Mouse (Mus musculus): ENCODE results near the gene Myo5a. TPM values are rescaled to one million over a fixed set of nuclear protein-coding genes. Genes with fewer than 3 reads are reported as not detected.

The Myo5a gene
- polyA plus RNA-seq, 1 experiment from 2014 or later, result 26.1 TPM

DNA sequence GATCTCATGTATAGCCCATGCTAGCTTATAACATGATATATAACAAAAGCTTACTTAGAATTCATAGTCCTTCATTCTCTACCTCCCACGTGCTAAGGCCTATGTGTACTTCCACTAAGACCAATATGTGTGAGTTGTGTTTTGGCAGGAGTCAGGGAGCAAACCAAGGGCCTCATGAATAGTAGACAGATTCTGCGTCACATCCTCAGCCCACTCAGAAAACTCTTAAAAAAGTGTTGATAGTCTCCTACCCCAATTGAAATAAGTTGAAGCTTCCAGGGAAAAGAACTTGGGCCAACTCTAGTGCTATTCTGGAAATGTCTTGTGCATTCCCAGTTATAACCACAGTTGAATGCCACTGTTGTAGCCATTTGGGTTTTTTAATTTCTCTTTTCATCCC is 131.2 kb downstream of the Myo5a start:
- Histone ChIP-seq H3K36me3 (ENCODE audit: control insufficient read depth, insufficient read depth, low read length) (peaks cover 30% of the 10 kb centered on the region), H3K9me3 (replicated peaks; ENCODE audit: control insufficient read depth, low read length, poor library complexity, severe bottlenecking) (no peaks in the 10 kb centered on the region), H3K9ac (ENCODE audit: low read depth, low read length) (no peak overlapping the region), H3K4me3 (ENCODE audit: low read depth, low read length) (no peak overlapping the region), H3K4me1 (ENCODE audit: control insufficient read depth, insufficient read depth, low read length) (no peaks in the 10 kb centered on the region), H3K27ac (ENCODE audit: low read length) (no peak overlapping the region), H3K4me2 (ENCODE audit: low read length) (no peak overlapping the region), H3K27me3 (ENCODE audit: control insufficient read depth, insufficient read depth, low read depth, low read length) (no peaks in the 10 kb centered on the region)
- 97% methylated on average over 2 of the region's 2 CpGs for WGBS
- ATAC-seq, result no peak

DNA sequence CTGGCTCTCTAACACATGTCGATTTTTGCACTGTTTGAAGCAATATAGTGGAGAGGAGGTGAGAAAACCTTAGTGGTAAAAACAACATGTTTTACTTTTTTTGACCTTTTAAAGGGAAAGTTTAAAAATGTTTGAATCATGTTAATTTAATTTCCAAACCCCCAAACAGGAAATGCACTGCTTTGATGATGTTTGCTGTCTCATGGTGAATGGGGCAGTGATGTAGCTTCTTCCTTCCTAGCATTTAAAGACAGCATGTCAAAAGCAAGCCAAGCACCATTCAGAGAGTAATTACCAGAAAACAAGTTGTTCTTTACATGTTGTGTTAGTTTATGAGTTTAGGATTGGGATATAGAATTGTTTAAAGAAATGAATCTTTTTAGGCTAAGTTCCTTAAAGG is 138.4 kb downstream of the Myo5a start:
- Histone ChIP-seq H3K4me2 (ENCODE audit: low read length) (no peak overlapping the region), H3K4me3 (ENCODE audit: low read depth, low read length) (no peak overlapping the region), H3K27me3 (ENCODE audit: control insufficient read depth, insufficient read depth, low read depth, low read length) (no peaks in the 10 kb centered on the region), H3K4me1 (ENCODE audit: control insufficient read depth, insufficient read depth, low read length) (no peaks in the 10 kb centered on the region), H3K27ac (ENCODE audit: low read length) (no peak overlapping the region), H3K9ac (ENCODE audit: low read depth, low read length) (no peak overlapping the region), H3K9me3 (replicated peaks; ENCODE audit: control insufficient read depth, low read length, poor library complexity, severe bottlenecking) (no peaks in the 10 kb centered on the region), H3K36me3 (ENCODE audit: control insufficient read depth, insufficient read depth, low read length) (peaks cover 13% of the 10 kb centered on the region)
- no peak for ATAC-seq
- WGBS, result 76% methylated on average over 1 of the region's 1 CpGs

DNA sequence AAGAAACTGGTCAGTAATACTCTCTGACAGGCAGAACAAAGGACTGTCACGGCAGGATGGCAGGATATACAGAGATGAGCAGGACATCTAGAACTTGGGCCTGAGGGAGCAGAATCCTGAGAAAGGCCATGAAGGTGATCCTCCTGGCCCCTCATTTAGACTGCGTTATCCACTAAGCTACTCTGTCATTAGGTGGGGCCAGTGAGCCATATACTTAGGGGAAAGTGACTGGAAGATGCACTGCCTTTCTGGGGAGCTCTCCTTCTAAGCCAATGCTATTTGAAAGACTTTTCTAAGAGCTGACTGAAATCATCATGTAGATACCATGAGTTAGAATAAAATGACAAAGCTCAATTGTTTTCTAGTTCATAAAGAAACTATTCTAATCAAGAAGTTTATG is 139.5 kb downstream of the Myo5a start:
- Histone ChIP-seq H3K9me3 (replicated peaks; ENCODE audit: control insufficient read depth, low read length, poor library complexity, severe bottlenecking) (no peaks in the 10 kb centered on the region), H3K4me3 (ENCODE audit: low read depth, low read length) (no peak overlapping the region), H3K4me1 (ENCODE audit: control insufficient read depth, insufficient read depth, low read length) (no peaks in the 10 kb centered on the region), H3K27me3 (ENCODE audit: control insufficient read depth, insufficient read depth, low read depth, low read length) (no peaks in the 10 kb centered on the region), H3K9ac (ENCODE audit: low read depth, low read length) (no peak overlapping the region), H3K4me2 (ENCODE audit: low read length) (no peak overlapping the region), H3K36me3 (ENCODE audit: control insufficient read depth, insufficient read depth, low read length) (peaks cover 15% of the 10 kb centered on the region), H3K27ac (ENCODE audit: low read length) (no peak overlapping the region)
- no peak for ATAC-seq
- WGBS, result 67% methylated on average over 2 of the region's 2 CpGs

DNA sequence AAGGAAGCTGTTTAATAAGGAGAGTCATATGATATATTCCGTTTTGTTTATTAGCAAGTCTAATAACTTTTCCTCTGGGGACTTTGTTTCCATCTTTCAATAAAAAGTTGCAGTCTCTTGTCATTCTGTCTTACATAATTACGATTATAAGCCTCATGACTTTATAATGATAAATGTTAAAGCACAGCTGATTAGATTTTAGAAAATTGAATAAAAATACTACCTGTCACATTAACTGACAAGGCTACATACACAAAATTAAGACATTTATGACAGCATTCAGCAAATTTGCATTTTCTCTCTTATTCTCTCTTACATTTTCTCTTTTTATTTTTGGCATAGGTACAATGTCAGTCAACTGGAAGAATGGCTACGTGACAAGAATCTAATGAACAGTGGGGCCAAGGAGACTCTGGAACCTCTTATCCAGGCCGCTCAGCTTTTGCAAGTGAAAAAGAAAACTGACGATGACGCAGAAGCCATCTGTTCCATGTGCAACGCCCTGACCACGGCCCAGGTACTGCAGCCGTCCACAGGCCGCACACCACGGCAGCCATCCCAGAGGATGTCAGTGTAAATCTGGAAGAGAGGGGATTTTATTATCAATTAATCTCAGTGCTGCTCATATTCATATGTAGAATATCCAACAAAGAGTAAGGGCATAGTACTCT is 144.1 kb downstream of the Myo5a start:
- ATAC-seq, result no peak
- H3K9me3 ChIP-seq (replicated peaks; ENCODE audit: control insufficient read depth, low read length, poor library complexity, severe bottlenecking), result no peaks in the 10 kb centered on the region
- no peak overlapping the region for H3K9ac ChIP-seq (ENCODE audit: low read depth, low read length)
- 79% methylated on average over 11 of the region's 11 CpGs for WGBS
- H3K27me3 ChIP-seq (ENCODE audit: control insufficient read depth, insufficient read depth, low read depth, low read length), result no peaks in the 10 kb centered on the region
- peaks cover 22% of the 10 kb centered on the region for H3K36me3 ChIP-seq (ENCODE audit: control insufficient read depth, insufficient read depth, low read length)
- no peak overlapping the region for H3K27ac ChIP-seq (ENCODE audit: low read length)
- no peak overlapping the region for H3K4me2 ChIP-seq (ENCODE audit: low read length)
- no peak overlapping the region for H3K4me3 ChIP-seq (ENCODE audit: low read depth, low read length)
- no peaks in the 10 kb centered on the region for H3K4me1 ChIP-seq (ENCODE audit: control insufficient read depth, insufficient read depth, low read length)

DNA sequence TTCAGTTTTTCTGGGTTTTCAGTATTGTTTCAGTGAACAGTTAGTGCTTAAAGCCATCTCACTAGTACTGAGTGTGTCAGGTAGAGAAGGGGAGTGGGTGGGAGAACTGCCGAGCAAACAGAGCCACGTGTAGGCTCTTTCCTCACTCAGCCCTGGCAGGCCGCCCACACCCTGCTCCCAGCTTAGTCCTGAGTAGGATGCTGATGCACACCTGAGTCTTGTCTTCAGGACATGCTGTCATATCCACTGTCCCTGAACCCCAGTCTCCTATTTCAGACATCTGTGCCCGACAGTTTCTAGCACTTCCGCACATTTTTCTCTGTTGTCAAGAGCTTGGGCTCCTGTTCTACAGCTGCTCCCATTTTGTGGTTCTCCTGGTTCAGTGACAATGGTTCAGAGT is 149.1 kb downstream of the Myo5a start:
- H3K27me3 ChIP-seq (ENCODE audit: control insufficient read depth, insufficient read depth, low read depth, low read length), result no peaks in the 10 kb centered on the region
- H3K4me1 ChIP-seq (ENCODE audit: control insufficient read depth, insufficient read depth, low read length), result no peaks in the 10 kb centered on the region
- H3K4me3 ChIP-seq (ENCODE audit: low read depth, low read length), result no peak overlapping the region
- 84% methylated on average over 5 of the region's 5 CpGs for WGBS
- no peaks in the 10 kb centered on the region for H3K9me3 ChIP-seq (replicated peaks; ENCODE audit: control insufficient read depth, low read length, poor library complexity, severe bottlenecking)
- H3K36me3 ChIP-seq (ENCODE audit: control insufficient read depth, insufficient read depth, low read length), result peaks cover 14% of the 10 kb centered on the region
- ATAC-seq, result no peak
- no peak overlapping the region for H3K9ac ChIP-seq (ENCODE audit: low read depth, low read length)
- no peak overlapping the region for H3K27ac ChIP-seq (ENCODE audit: low read length)
- H3K4me2 ChIP-seq (ENCODE audit: low read length), result no peak overlapping the region

DNA sequence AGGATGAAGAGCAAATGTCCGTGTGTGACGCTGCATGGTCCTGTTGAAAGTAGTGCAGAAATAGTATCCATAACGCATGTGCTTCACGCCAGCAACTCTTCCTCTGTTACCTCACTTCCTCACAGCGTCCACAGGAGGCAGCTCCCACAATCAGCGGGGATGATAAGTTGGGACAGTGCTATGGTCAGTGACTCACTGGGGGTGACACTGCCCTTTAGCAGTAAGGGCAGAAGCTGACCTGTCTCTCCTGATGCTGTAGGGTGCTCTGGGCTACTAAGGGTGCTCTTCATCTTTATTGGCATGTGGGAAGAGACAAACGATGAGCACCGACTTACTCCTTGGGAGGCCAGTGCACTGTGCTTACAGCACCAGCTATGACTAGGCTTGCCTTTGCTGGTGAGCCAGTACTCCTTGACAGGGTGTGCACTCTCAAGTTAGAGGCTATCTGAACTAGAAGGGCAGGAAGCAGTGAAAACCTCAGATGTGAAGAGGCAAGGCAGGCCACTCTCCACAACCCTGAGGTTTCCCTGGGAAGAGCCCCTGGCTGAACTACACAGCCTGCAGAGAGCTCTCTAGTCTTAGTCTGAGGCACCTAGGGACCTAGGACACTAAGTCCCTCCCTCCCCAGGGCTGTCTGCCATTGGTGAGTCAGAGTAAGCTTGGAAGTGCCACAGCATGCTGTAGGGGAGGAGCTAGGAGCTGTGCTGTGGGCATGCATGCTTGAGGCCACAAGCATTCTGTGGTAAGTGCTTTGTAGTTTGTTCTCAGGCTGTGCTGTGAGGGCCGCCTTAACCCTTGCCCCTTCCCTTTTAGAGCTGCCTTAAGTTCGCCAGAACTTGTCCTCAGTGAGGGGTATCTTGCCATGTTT is 150.8 kb downstream of the Myo5a start:
- Histone ChIP-seq H3K27ac (ENCODE audit: low read length) (no peak overlapping the region), H3K9ac (ENCODE audit: low read depth, low read length) (no peak overlapping the region), H3K4me3 (ENCODE audit: low read depth, low read length) (no peak overlapping the region), H3K36me3 (ENCODE audit: control insufficient read depth, insufficient read depth, low read length) (peaks cover 8% of the 10 kb centered on the region), H3K27me3 (ENCODE audit: control insufficient read depth, insufficient read depth, low read depth, low read length) (no peaks in the 10 kb centered on the region), H3K4me2 (ENCODE audit: low read length) (no peak overlapping the region), H3K4me1 (ENCODE audit: control insufficient read depth, insufficient read depth, low read length) (no peaks in the 10 kb centered on the region), H3K9me3 (replicated peaks; ENCODE audit: control insufficient read depth, low read length, poor library complexity, severe bottlenecking) (no peaks in the 10 kb centered on the region)
- ATAC-seq, result 0 out of 2 replicates have a peak, but pooled peaks have one; percentile 42
- 70% methylated on average over 10 of the region's 10 CpGs for WGBS

DNA sequence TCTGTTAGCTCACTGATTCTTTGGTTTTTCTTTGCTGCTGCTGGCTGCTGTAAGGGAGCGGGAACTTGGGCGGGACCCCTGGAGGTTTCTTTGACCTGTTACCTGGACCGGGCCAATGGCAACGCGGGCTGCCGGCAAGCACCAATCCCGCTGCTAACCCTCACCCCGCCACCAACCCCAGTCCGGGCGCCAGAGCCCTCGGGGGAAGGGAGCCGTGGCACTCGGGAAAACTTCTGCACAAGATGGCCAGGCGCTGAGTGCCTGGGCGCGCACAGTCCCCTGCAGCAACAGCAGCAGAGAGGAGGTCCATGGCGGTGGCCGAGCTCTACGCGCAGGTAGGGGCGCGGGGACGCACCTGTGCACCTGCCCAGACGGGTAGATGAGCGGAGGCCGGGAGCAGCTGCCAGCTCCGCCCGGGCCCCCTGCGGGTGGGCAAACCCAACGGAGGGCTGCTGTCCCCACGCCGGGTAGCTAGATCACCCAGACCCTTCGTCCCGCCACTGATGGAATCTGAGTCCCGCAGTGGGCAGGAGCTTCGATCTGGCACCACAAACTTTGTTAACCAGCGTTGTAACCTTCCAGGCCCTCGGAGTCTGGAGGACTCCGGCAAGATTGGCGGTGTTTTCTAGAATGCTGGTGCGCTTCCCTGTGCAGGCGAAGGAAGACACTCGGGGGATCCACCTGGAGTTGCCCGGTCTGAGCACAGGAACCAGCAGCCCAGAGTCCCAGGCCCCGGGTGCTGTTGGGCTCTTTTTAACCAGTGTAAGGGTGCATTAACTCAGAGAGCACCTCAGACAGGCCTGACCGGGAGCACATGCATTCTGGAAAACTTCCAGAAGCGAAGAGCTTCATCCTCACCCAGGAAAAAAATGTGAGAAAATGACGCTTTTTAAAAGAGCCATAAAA is 161.3 kb downstream of the Myo5a start, which contains the start of gene Myo5c:
Myo5c (plus strand) TSS at position 180 of the 906 bp plus-strand sequence.
- Histone ChIP-seq H3K4me2 (ENCODE audit: low read length) (peak within 1 kb of the TSS; percentile 47), H3K36me3 (ENCODE audit: control insufficient read depth, insufficient read depth, low read length) (no peaks in the 10 kb centered on the region), H3K4me3 (ENCODE audit: low read depth, low read length) (peak within 1 kb of the TSS; percentile 27), H3K9me3 (replicated peaks; ENCODE audit: control insufficient read depth, low read length, poor library complexity, severe bottlenecking) (no peaks in the 10 kb centered on the region), H3K4me1 (ENCODE audit: control insufficient read depth, insufficient read depth, low read length) (peaks cover 7% of the 10 kb centered on the region; the same call in 1 of the 2 replicates), H3K27ac (ENCODE audit: low read length) (no peak within 1 kb of the TSS), H3K9ac (ENCODE audit: low read depth, low read length) (no peak within 1 kb of the TSS), H3K27me3 (ENCODE audit: control insufficient read depth, insufficient read depth, low read depth, low read length) (peaks cover 14% of the 10 kb centered on the region)
- WGBS, result 4% methylated on average over 48 of the region's 48 CpGs
- 0 out of 2 replicates have a peak, but pooled peaks have one; percentile 30 for ATAC-seq

DNA sequence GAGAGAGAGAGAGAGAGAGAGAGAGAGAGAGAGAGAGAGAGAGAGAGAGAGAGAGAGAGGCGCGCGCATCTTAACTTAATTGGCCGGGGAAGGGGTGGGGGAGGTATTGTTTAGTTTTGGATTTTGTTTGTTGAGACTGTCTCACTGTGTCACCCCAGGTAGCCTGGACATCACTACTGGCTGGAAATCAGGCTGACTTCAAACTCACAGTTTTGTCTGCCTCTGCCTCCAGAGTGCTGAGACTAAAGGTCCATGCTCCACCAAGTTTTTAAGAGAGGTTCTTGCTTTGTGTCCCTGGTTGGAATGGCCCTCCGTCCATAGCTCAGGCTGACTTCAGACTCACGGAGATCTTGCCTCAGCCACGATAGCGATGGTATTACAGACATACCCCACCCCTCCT is 162.0 kb downstream of the Myo5a start:
- H3K4me2 ChIP-seq (ENCODE audit: low read length), result no peak overlapping the region
- H3K9ac ChIP-seq (ENCODE audit: low read depth, low read length), result no peak overlapping the region

More for the DNA sequence above, 162.0 kb downstream of the Myo5a start:
- Histone ChIP-seq H3K27me3 (ENCODE audit: control insufficient read depth, insufficient read depth, low read depth, low read length) (peaks cover 14% of the 10 kb centered on the region), H3K9me3 (replicated peaks; ENCODE audit: control insufficient read depth, low read length, poor library complexity, severe bottlenecking) (no peaks in the 10 kb centered on the region), H3K36me3 (ENCODE audit: control insufficient read depth, insufficient read depth, low read length) (no peaks in the 10 kb centered on the region), H3K4me3 (ENCODE audit: low read depth, low read length) (no peak overlapping the region), H3K27ac (ENCODE audit: low read length) (no peak overlapping the region), H3K4me1 (ENCODE audit: control insufficient read depth, insufficient read depth, low read length) (peaks cover 7% of the 10 kb centered on the region; the same call in 1 of the 2 replicates)
- 21% methylated on average over 5 of the region's 8 CpGs for WGBS
- no peak for ATAC-seq

Data from midbrain, embryonic 16.5 days (tissue).